Mouse (Mus musculus) MEL (cell line): ENCODE measurements around the gene Sema3c. TPM values are rescaled to one million over a fixed set of nuclear protein-coding genes. Genes with fewer than 3 reads are reported as not detected.

ENCODE experiments used
- DNase-seq: peaks from one replicate; pipeline ENCODE4 v3.0.0; 2011; ENCODE audit warnings: low read depth, low spot score
- H3K27ac ChIP-seq: 2 replicates; pipeline ENCODE4 v1.5.1; 2012; ENCODE audit warnings: low read depth, mild to moderate bottlenecking, control low read depth, low read length, moderate library complexity; ENCODE audit not compliant: control insufficient read depth
- H3K27me3 ChIP-seq, 2 experiments: fragments of 150-350 bp in 1 of 2; sonication (generic) in 1 of 2; 2 replicates each; pipeline ENCODE4 v1.6.1; 2012; ENCODE audit warnings: low read length in 2 of 2, mild to moderate bottlenecking in 2 of 2, improper control_type of control experiment in 1 of 2, moderate library complexity in 1 of 2; ENCODE audit not compliant: insufficient read depth in 2 of 2, control insufficient read depth in 1 of 2
- H3K36me3 ChIP-seq, 2 experiments: 2 replicates each; pipeline ENCODE4 v1.6.1; 2012 to 2014; ENCODE audit warnings: low read length in 2 of 2, improper control_type of control experiment in 1 of 2, inconsistent platforms in 1 of 2, mild to moderate bottlenecking in 1 of 2; ENCODE audit not compliant: insufficient read depth in 2 of 2, control insufficient read depth in 1 of 2
- H3K4me1 ChIP-seq, 2 experiments: fragments of 150-350 bp in 1 of 2; sonication (generic) in 1 of 2; 2 replicates each; pipeline ENCODE4 v1.6.1; 2012; ENCODE audit warnings: low read length in 2 of 2, improper control_type of control experiment in 1 of 2, mild to moderate bottlenecking in 1 of 2; ENCODE audit not compliant: insufficient read depth in 2 of 2, control insufficient read depth in 1 of 2
- H3K4me3 ChIP-seq, 2 experiments: fragments of 150-350 bp in 1 of 2; sonication (generic) in 1 of 2; 2 replicates each; pipeline ENCODE4 v1.5.1; 2012; ENCODE audit warnings: low read depth in 2 of 2, low read length in 2 of 2, mild to moderate bottlenecking in 2 of 2, moderate library complexity in 2 of 2, control low read depth in 1 of 2, improper control_type of control experiment in 1 of 2; ENCODE audit not compliant: control insufficient read depth in 1 of 2, insufficient read depth in 1 of 2
- H3K79me2 ChIP-seq: 2 replicates; pipeline ENCODE4 v1.6.1; 2012; ENCODE audit warnings: mild to moderate bottlenecking, low read length, moderate library complexity; ENCODE audit not compliant: control insufficient read depth, poor library complexity, insufficient read depth
- H3K9ac ChIP-seq: 2 replicates; pipeline ENCODE4 v1.6.1; 2012; ENCODE audit warnings: low read depth, mild to moderate bottlenecking, control low read depth, low read length, moderate library complexity; ENCODE audit not compliant: control insufficient read depth, poor library complexity, severe bottlenecking
- H3K9me3 ChIP-seq: fragments of 150-350 bp; sonication (generic); replicated peaks from 2 replicates; pipeline ENCODE4 v1.6.1; 2012; ENCODE audit warnings: mild to moderate bottlenecking, low read length, improper control_type of control experiment, moderate library complexity; ENCODE audit not compliant: insufficient read depth
- BHLHE40 ChIP-seq: IDR thresholded peaks from 2 replicates; pipeline ENCODE4 v1.6.1; 2012; ENCODE audit warnings: low read depth, mild to moderate bottlenecking, inconsistent platforms, low read length, improper control_type of control experiment, borderline replicate concordance
- CHD2 ChIP-seq: IDR thresholded peaks from 2 replicates; pipeline ENCODE4 v1.6.1; 2011; ENCODE audit warnings: low read length, improper control_type of control experiment
- E2F4 ChIP-seq: IDR thresholded peaks from 2 replicates; pipeline ENCODE4 v1.6.1; 2011; ENCODE audit warnings: low read depth, low read length, improper control_type of control experiment, borderline replicate concordance
- EP300 ChIP-seq, 2 experiments: IDR thresholded peaks; 2 replicates each; pipeline ENCODE4 v1.6.1; 2011; ENCODE audit warnings: improper control_type of control experiment in 2 of 2, low read length in 2 of 2, low read depth in 1 of 2, mild to moderate bottlenecking in 1 of 2
- ETS1 ChIP-seq: IDR thresholded peaks from 2 replicates; pipeline ENCODE4 v1.6.1; 2012; ENCODE audit warnings: low read depth, mild to moderate bottlenecking, inconsistent platforms, low read length, improper control_type of control experiment, moderate library complexity
- KAT2A ChIP-seq: conservative IDR thresholded peaks from 2 replicates; pipeline ENCODE4 v1.6.1; 2012; ENCODE audit warnings: low read depth, low read length, improper control_type of control experiment, inconsistent platforms
- MAFK ChIP-seq: IDR thresholded peaks from 2 replicates; pipeline ENCODE4 v1.6.1; 2011; ENCODE audit warnings: low read depth, mild to moderate bottlenecking, low read length, improper control_type of control experiment, borderline replicate concordance
- MAZ ChIP-seq: IDR thresholded peaks from 2 replicates; pipeline ENCODE4 v1.6.1; 2012; ENCODE audit warnings: low read depth, mild to moderate bottlenecking, inconsistent platforms, low read length, improper control_type of control experiment
- MEF2A ChIP-seq: IDR thresholded peaks from 2 replicates; pipeline ENCODE4 v1.6.1; 2014; ENCODE audit warnings: low read depth, mild to moderate bottlenecking, inconsistent platforms, low read length, improper control_type of control experiment; ENCODE audit not compliant: poor library complexity, insufficient replicate concordance, severe bottlenecking; ENCODE audit errors: extremely low read depth
- MYB ChIP-seq: IDR thresholded peaks from 2 replicates; pipeline ENCODE4 v1.6.1; 2011; ENCODE audit warnings: mild to moderate bottlenecking, low read depth, low read length, improper control_type of control experiment
- MYC ChIP-seq: IDR thresholded peaks from 2 replicates; pipeline ENCODE4 v1.6.1; 2011; ENCODE audit warnings: low read depth, mild to moderate bottlenecking, low read length, improper control_type of control experiment, moderate library complexity
- NELFE ChIP-seq: IDR thresholded peaks from 2 replicates; pipeline ENCODE4 v1.6.1; 2011; ENCODE audit warnings: low read depth, low read length, improper control_type of control experiment
- NRF1 ChIP-seq: IDR thresholded peaks from 2 replicates; pipeline ENCODE4 v1.6.1; 2014; ENCODE audit warnings: low read depth, mild to moderate bottlenecking, inconsistent platforms, low read length, improper control_type of control experiment, moderate library complexity; ENCODE audit not compliant: poor library complexity, insufficient read depth, severe bottlenecking
- RAD21 ChIP-seq: IDR thresholded peaks from 2 replicates; pipeline ENCODE4 v1.6.1; 2011; ENCODE audit warnings: mild to moderate bottlenecking, low read depth, low read length, improper control_type of control experiment
- SIN3A ChIP-seq: IDR thresholded peaks from 2 replicates; pipeline ENCODE4 v1.6.1; 2012; ENCODE audit warnings: low read length, improper control_type of control experiment, inconsistent platforms
- TBP ChIP-seq: IDR thresholded peaks from 2 replicates; pipeline ENCODE4 v1.8.0; 2011; ENCODE audit warnings: low read depth, low read length, improper control_type of control experiment
- TCF12 ChIP-seq: IDR thresholded peaks from 2 replicates; pipeline ENCODE4 v1.6.1; 2014; ENCODE audit warnings: low read depth, mild to moderate bottlenecking, inconsistent platforms, low read length, improper control_type of control experiment, moderate library complexity
- USF1 ChIP-seq: IDR thresholded peaks from 2 replicates; pipeline ENCODE4 v1.6.1; 2014; ENCODE audit warnings: low read depth, mild to moderate bottlenecking, inconsistent platforms, low read length, improper control_type of control experiment, moderate library complexity
- ZC3H11A ChIP-seq: IDR thresholded peaks from 2 replicates; pipeline ENCODE4 v1.6.1; 2012; ENCODE audit warnings: low read depth, mild to moderate bottlenecking, inconsistent platforms, low read length, improper control_type of control experiment
- ZMIZ1 ChIP-seq: IDR thresholded peaks from 2 replicates; pipeline ENCODE4 v1.6.1; 2012; ENCODE audit warnings: low read depth, mild to moderate bottlenecking, inconsistent platforms, low read length, improper control_type of control experiment, moderate library complexity
- ZNF384 ChIP-seq: IDR thresholded peaks from 2 replicates; pipeline ENCODE4 v1.6.1; 2012; ENCODE audit warnings: low read depth, mild to moderate bottlenecking, inconsistent platforms, low read length, improper control_type of control experiment
- polyA plus RNA-seq, 2 experiments: library from polyadenylated mRNA; stranded (reverse) in 1 of 2; unstranded in 1 of 2; fragments of >175 nt in 1 of 2; fragments of >200 nt in 1 of 2; gene quantifications; 2 replicates each; pipeline versions ENCODE4 v1.2.1 to v1.2.4; 2012; ENCODE audit warnings: low replicate concordance in 2 of 2, low read depth in 1 of 2; ENCODE audit not compliant: insufficient read length in 2 of 2, insufficient read depth in 1 of 2, missing spikeins in 1 of 2
- total RNA-seq: library from RNA; depleted of rRNA; stranded (reverse); fragments of 300-350 nt; gene quantifications from 2 replicates; pipeline ENCODE4 v1.2.3, GENCODE M21; 2012

Sema3c gene
- total and polyA plus RNA-seq, 3 experiments = not detected

DNA sequence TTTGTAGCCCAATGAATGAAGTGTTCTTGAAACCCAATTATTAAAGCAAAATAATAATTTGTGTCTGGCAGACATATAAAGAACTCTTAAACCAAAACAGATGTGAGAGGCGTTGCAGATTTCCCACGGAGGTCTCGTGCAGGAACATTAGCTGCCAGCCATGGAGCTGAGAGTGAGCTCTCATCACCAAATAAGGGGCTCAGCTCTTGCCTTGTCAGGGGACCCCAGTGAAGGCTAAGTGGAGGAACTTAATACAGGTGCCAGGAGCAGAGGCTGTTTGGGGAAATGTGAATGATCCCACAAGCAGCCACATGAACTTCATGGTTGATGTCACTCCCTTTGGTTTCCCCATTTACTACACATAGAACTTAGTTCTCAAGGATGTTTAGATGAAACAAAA is 55.5 kb downstream of the Sema3c start:
- no peaks in the 10 kb centered on the region; a peak in 1 of 4 replicates for H3K27me3 ChIP-seq
- no peak for DNase-seq
- no peak overlapping the region for H3K27ac ChIP-seq
- no peaks in the 10 kb centered on the region for H3K9me3 ChIP-seq
- TF ChIP-seq EP300 (IDR thresholded peaks at IDR 0.05; ENCODE audit: low read depth in 1 of 2, low read length in 2 of 2) (no peak), MYB (no peak), RAD21 (no peak), ZNF384 (no peak), MAFK (no peak), TBP (no peak), ETS1 (no peak), MYC (no peak), NRF1 (no peak), ZC3H11A (no peak), BHLHE40 (no peak), CHD2 (no peak), ZMIZ1 (no peak), NELFE (no peak), MAZ (no peak)
- H3K79me2 ChIP-seq = no peaks in the 10 kb centered on the region
- no peaks in the 10 kb centered on the region for H3K4me1 ChIP-seq
- H3K36me3 ChIP-seq = no peaks in the 10 kb centered on the region
- no peak overlapping the region for H3K9ac ChIP-seq
- H3K4me3 ChIP-seq = no peak overlapping the region

DNA sequence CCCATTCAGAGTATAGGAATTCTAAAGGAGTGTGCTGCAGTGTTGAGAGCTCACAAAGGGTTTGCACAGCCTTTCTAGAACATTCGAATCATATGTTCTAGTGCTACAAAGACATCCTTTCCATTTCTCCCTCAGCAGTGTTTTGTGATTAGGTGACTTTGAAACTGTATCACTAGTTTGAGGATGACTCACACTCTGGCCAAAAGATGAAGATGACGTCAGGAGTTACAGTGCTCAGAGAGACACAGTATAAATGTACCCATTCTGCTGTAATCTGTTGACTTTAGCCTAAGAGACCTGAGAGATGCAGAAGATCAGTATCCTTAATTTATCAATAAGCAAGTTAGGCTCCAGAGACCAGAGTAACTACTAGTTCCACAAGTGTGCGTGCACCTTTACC is 65.4 kb downstream of the Sema3c start:
- Histone ChIP-seq H3K4me3 (no peak overlapping the region), H3K9ac (no peak overlapping the region), H3K79me2 (no peaks in the 10 kb centered on the region), H3K27me3 (no peaks in the 10 kb centered on the region), H3K36me3 (no peaks in the 10 kb centered on the region), H3K4me1 (no peaks in the 10 kb centered on the region), H3K9me3 (no peaks in the 10 kb centered on the region), H3K27ac (no peak overlapping the region)
- no peak for DNase-seq
- TF ChIP-seq USF1 = no peak
- TF ChIP-seq TCF12 = no peak
- TF ChIP-seq RAD21 = no peak
- no peak for TF ChIP-seq E2F4
- TF ChIP-seq KAT2A = no peak
- TF ChIP-seq TBP = no peak
- TF ChIP-seq MYC = no peak
- TF ChIP-seq SIN3A = no peak
- TF ChIP-seq MEF2A = no peak
- no peak for TF ChIP-seq ZMIZ1
